Mouse (Mus musculus) stomach, embryonic 14.5 days (tissue): ENCODE measurements around the gene Ephx1. TPM values are rescaled to one million over a fixed set of nuclear protein-coding genes. Genes with fewer than 3 reads are reported as not detected.
A peak's percentile ranks its signal among the peaks of the same experiment; 100 is the strongest.

ENCODE experiments used
- ATAC-seq: fragments of 200-750 bp; cut with Nextera tagmentation; 2 replicates; pipeline ENCODE4 v1.8.0; 2017; ENCODE audit warnings: low read depth, moderate TSS enrichment; ENCODE audit not compliant: insufficient number of reproducible peaks, insufficient read depth, low FRiP score
- H3K27ac ChIP-seq: fragments of 300-500 bp; sonication (generic); 2 replicates; pipeline ENCODE4 v1.5.1; 2014; ENCODE audit warnings: mild to moderate bottlenecking, low read length, moderate library complexity, mixed read lengths
- H3K27me3 ChIP-seq: fragments of 300-500 bp; sonication (generic); 2 replicates; pipeline ENCODE4 v1.6.1; 2014; ENCODE audit warnings: low read length, control low read depth, mixed read lengths; ENCODE audit not compliant: control insufficient read depth, insufficient read depth
- H3K36me3 ChIP-seq: fragments of 300-500 bp; sonication (generic); 2 replicates; pipeline ENCODE4 v1.6.1; 2014; ENCODE audit warnings: mild to moderate bottlenecking, control low read depth, low read length, moderate library complexity, mixed read lengths; ENCODE audit not compliant: control insufficient read depth, insufficient read depth
- H3K4me1 ChIP-seq: fragments of 300-500 bp; sonication (generic); 2 replicates; pipeline ENCODE4 v1.6.1; 2014; ENCODE audit warnings: low read length, control low read depth, mixed read lengths; ENCODE audit not compliant: control insufficient read depth, insufficient read depth
- H3K4me2 ChIP-seq: fragments of 300-500 bp; sonication (generic); replicated peaks from 2 replicates; pipeline ENCODE4 v1.6.1; 2014; ENCODE audit warnings: low read depth, low read length, control low read depth
- H3K4me3 ChIP-seq: fragments of 300-500 bp; sonication (generic); 2 replicates; pipeline ENCODE4 v1.5.1; 2014; ENCODE audit warnings: low read depth, low read length, control low read depth
- H3K9ac ChIP-seq: fragments of 300-500 bp; sonication (generic); replicated peaks from 2 replicates; pipeline ENCODE4 v1.6.1; 2014; ENCODE audit warnings: low read depth, mild to moderate bottlenecking, control low read depth, low read length, moderate library complexity, mixed read lengths
- H3K9me3 ChIP-seq: fragments of 300-500 bp; sonication (generic); 2 replicates; pipeline ENCODE4 v1.6.1; 2016; ENCODE audit warnings: low read depth, low read length, control low read depth; ENCODE audit not compliant: control insufficient read depth
- WGBS: fragments of 180-500 bp; shearing (Covaris S2); extraction: QIAGEN DNeasy Blood & Tissue Kit; methylation state at CpG from one replicate; pipeline ENCODE4 v1.1.7; 2014; 5-methylcytosine and 5-hydroxymethylcytosine counted together
- polyA plus RNA-seq: library from polyadenylated mRNA; unstranded; fragments of >200 nt; fragmentation: Nextera tagmentation; extraction: Ambion mirVana; gene quantifications from 2 replicates; pipeline ENCODE4 v1.2.1, GENCODE M21; 2014

Ephx1 gene
- polyA plus RNA-seq, 1 experiment from 2014 or later = 6.4 TPM

- Histone ChIP-seq H3K4me2 (no peak overlapping the region), H3K36me3 (no peaks in the 10 kb centered on the region), H3K27me3 (no peaks in the 10 kb centered on the region), H3K9ac (no peak overlapping the region), H3K4me1 (no peaks in the 10 kb centered on the region), H3K9me3 (no peaks in the 10 kb centered on the region), H3K27ac (no peak overlapping the region), H3K4me3 (no peak overlapping the region)
- 41% methylated on average over 4 of the region's 4 CpGs for WGBS
- ATAC-seq = no peak
Measured at GRCm38 (mm10) chr1:181010171-181010932, 10.4 kb downstream of the Ephx1 start.

- 62% methylated on average over 3 of the region's 3 CpGs for WGBS
- no peaks in the 10 kb centered on the region for H3K9me3 ChIP-seq
- H3K4me3 ChIP-seq = no peak overlapping the region
- ATAC-seq = 0 out of 2 replicates have a peak, but pooled peaks have one; percentile 10
- no peak overlapping the region for H3K4me2 ChIP-seq
- no peaks in the 10 kb centered on the region for H3K27me3 ChIP-seq
- no peak overlapping the region for H3K9ac ChIP-seq
- no peaks in the 10 kb centered on the region for H3K4me1 ChIP-seq
- H3K36me3 ChIP-seq = no peaks in the 10 kb centered on the region
- no peak overlapping the region for H3K27ac ChIP-seq
Measured at GRCm38 (mm10) chr1:181009754-181010153, 10.9 kb downstream of the Ephx1 start.

DNA sequence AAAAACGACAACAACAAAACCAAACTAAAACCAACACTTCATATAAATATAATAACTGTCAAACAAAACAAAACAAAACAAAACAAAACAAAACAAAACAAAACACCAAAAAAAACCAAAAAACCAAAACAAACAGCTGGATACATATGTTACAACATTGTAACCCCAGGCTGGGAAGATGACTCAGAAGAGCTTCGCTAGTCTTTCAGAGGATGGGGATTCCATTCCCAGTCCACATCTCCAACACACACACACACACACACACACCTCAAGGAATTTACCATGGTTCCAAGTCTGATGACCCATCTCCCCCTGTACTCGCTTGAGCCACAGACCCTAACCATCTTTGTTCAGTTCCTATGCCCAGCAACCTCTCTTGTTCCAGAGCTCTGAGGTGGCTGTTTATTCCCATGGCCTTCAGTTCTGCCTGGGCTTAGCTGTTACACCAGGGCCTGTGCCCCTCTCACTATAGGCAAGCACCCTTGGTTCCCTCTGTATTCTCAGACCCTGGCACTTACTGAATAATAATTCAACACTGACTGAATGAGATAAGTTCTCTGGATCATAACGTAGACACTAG lies 11.6 kb downstream of the Ephx1 start:
- no peak overlapping the region for H3K4me2 ChIP-seq
- H3K36me3 ChIP-seq = no peaks in the 10 kb centered on the region
- no peaks in the 10 kb centered on the region for H3K9me3 ChIP-seq
- 81% methylated on average over 4 of the region's 4 CpGs for WGBS
- no peak overlapping the region for H3K9ac ChIP-seq
- H3K4me1 ChIP-seq = no peaks in the 10 kb centered on the region
- no peak for ATAC-seq
- H3K27me3 ChIP-seq = no peaks in the 10 kb centered on the region
- H3K27ac ChIP-seq = no peak overlapping the region
- H3K4me3 ChIP-seq = no peak overlapping the region

DNA sequence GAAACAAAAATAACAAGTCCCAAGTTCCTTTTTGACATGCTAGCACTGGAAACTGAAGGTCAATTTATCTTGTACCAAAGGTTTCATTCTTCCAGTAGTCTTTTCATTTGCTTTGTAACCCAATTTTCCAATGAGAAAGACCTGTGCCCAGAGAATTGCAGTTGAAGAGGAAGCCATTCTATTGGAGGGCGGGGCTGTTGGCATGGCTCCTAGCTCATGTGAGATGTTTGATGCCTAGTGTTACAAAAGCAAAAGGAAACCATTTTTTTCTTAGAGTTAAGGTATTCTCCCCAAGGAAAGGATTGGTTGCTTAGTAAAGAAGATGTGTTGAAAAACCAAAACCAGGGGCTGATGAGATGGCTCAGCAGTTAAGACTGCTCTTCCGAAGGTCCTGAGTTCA lies 12.4 kb downstream of the Ephx1 start:
- Histone ChIP-seq H3K4me3 (no peak overlapping the region), H3K4me1 (no peaks in the 10 kb centered on the region), H3K27ac (no peak overlapping the region), H3K9ac (no peak overlapping the region), H3K9me3 (no peaks in the 10 kb centered on the region), H3K36me3 (no peaks in the 10 kb centered on the region), H3K4me2 (no peak overlapping the region), H3K27me3 (no peaks in the 10 kb centered on the region)
- WGBS = 94% methylated on average over 2 of the region's 2 CpGs
- ATAC-seq = no peak

GRCm38 (mm10) chr1:181007831-181008230 lies 12.9 kb downstream of the Ephx1 start:
- H3K36me3 ChIP-seq = no peaks in the 10 kb centered on the region
- H3K27me3 ChIP-seq = no peaks in the 10 kb centered on the region
- no peak overlapping the region for H3K4me2 ChIP-seq
- no peaks in the 10 kb centered on the region for H3K9me3 ChIP-seq
- H3K9ac ChIP-seq = no peak overlapping the region
- 85% methylated on average over 6 of the region's 6 CpGs for WGBS
- H3K4me3 ChIP-seq = no peak overlapping the region
- H3K27ac ChIP-seq = no peak overlapping the region
- ATAC-seq = no peak
- H3K4me1 ChIP-seq = no peaks in the 10 kb centered on the region

DNA sequence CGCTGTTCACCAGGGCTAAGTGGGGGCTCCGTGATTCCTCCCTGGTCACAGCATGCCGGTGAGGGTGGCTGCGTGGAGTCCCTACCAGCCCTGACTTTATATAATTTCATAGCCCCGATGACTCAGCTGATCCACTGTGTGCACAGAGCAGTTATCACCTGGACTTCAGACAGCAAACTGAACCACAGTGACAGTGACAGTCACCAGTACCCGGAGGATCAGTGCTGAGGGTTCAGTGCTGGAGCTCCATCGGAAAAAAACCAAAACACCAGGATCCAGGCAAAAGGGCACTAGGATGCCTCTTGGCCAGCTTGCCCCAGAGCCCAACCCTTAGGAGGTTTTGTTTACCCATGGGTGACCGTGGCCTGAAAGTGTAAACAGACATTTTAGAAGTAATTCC lies 15.4 kb downstream of the Ephx1 start:
- no peak overlapping the region for H3K9ac ChIP-seq
- H3K36me3 ChIP-seq = no peaks in the 10 kb centered on the region
- H3K9me3 ChIP-seq = no peaks in the 10 kb centered on the region
- no peak for ATAC-seq
- no peak overlapping the region for H3K4me3 ChIP-seq
- H3K4me2 ChIP-seq = no peak overlapping the region
- H3K4me1 ChIP-seq = peaks cover 3% of the 10 kb centered on the region; the same call in 1 of the 2 replicates
- WGBS = 74% methylated on average over 8 of the region's 8 CpGs
- H3K27me3 ChIP-seq = no peaks in the 10 kb centered on the region
- no peak overlapping the region for H3K27ac ChIP-seq

DNA sequence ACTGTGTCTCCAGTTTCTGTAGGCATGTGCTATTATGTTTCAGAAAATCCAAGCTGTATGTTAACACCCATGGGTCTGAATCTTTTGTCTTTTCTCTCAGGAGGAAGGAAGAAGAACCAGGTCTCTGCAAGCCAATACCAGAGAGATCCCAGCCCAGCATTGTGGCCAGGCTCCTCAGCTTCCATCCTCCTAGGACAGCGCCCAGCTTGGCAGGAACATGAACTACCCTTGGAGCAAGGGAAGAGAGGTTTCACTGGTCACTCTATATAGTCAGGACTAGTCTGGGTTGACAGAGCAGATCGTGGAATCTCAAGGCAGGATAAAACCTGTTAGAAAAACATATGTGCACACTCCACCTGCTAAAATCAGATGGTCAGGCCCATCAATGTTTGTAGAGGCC lies 16.9 kb downstream of the Ephx1 start:
- Histone ChIP-seq H3K4me1 (peaks cover 6% of the 10 kb centered on the region; the same call in 1 of the 2 replicates), H3K27ac (no peak overlapping the region), H3K9ac (no peak overlapping the region), H3K27me3 (no peaks in the 10 kb centered on the region), H3K4me3 (no peak overlapping the region), H3K36me3 (no peaks in the 10 kb centered on the region), H3K9me3 (no peaks in the 10 kb centered on the region), H3K4me2 (no peak overlapping the region)
- no peak for ATAC-seq
- WGBS = 76% methylated on average over 2 of the region's 2 CpGs

GRCm38 (mm10) chr1:181001621-181002020 lies 19.1 kb downstream of the Ephx1 start:
- no peak overlapping the region for H3K4me2 ChIP-seq
- H3K36me3 ChIP-seq = no peaks in the 10 kb centered on the region
- H3K27me3 ChIP-seq = no peaks in the 10 kb centered on the region
- H3K4me3 ChIP-seq = no peak overlapping the region
- H3K9ac ChIP-seq = no peak overlapping the region
- 95% methylated on average over 3 of the region's 3 CpGs for WGBS
- H3K27ac ChIP-seq = no peak overlapping the region
- ATAC-seq = no peak
- H3K9me3 ChIP-seq = no peaks in the 10 kb centered on the region
- H3K4me1 ChIP-seq = peaks cover 6% of the 10 kb centered on the region; the same call in 1 of the 2 replicates
